Mouse (Mus musculus) ES-Bruce4 (cell line): ENCODE data around the gene Ctla4.

ENCODE experiments used
- CTCF ChIP-seq: IDR thresholded peaks from one replicate; pipeline ENCODE4 v1.8.1; 2011; ENCODE audit warnings: low read depth, low read length
- EP300 ChIP-seq: IDR thresholded peaks from 2 replicates; pipeline ENCODE4 v1.6.1; 2011; ENCODE audit warnings: low read depth, low read length; ENCODE audit not compliant: insufficient read depth
- POLR2A ChIP-seq: IDR thresholded peaks from one replicate; pipeline ENCODE4 v1.8.1; 2011; ENCODE audit warnings: low read length; ENCODE audit not compliant: insufficient read depth

GRCm38 (mm10) chr1:60852075-60852769, 34.6 kb upstream of the Ctla4 start:
- TF ChIP-seq POLR2A (no peak), CTCF (no peak), EP300 (no peak; the same call in 1 of the 2 replicates)
